Mouse (Mus musculus) brain, embryonic 14.5 days (tissue): ENCODE data around the gene Fggy.

Source experiments
- CTCF ChIP-seq: fragments of 200-500 bp; IDR thresholded peaks from 2 replicates; pipeline ENCODE4 v1.5.1; 2012; ENCODE audit warnings: inconsistent platforms, mild to moderate bottlenecking, moderate library complexity, borderline replicate concordance; ENCODE audit not compliant: insufficient read depth, insufficient read length; ENCODE audit errors: extremely low read depth
- POLR2A ChIP-seq: fragments of 200-500 bp; IDR thresholded peaks from 2 replicates; pipeline ENCODE4 v1.6.1; 2012; ENCODE audit warnings: mild to moderate bottlenecking, inconsistent platforms, borderline replicate concordance; ENCODE audit not compliant: poor library complexity, insufficient read depth, insufficient read length, severe bottlenecking; ENCODE audit errors: extremely low read depth

DNA sequence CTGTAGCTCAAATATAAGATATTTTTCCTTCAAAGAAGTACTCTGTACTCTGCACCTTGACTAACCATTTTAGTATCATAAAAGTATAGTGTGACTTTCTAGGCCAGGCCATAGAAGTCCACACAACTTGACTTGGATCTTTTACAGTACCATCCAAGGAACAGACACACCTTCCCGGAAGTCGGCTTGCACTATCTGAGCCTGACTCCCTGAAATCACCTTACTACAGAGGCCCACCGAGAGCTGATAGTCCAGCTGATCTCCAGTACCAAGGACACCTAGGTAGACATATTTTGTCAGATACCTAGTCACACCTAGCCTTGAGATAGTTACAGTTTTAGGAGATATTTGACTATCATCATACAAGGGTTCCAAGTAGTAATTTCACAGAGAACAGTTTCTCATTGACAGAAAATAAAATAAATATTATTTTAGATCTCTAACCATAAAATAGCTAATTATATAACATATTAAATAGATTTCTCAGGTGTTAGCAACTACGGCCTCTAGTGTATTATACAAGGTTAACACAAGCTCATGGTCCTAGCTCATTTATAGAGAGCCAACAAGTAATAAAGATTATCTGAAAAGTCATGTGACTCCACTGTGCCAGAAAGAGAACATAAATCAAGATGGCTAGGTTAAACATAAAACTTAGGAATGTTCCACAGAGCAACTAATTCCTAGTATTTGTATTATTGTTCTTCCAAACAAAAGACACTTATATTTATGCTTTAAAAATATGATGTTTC lies 15.1 kb upstream of the Fggy start:
- no peak for TF ChIP-seq CTCF
- TF ChIP-seq POLR2A, result no peak
